Mouse (Mus musculus) testis, adult 2 months (tissue): Measurements from ENCODE around the gene Creb3l2. TPM values are rescaled to one million over a fixed set of nuclear protein-coding genes. Genes with fewer than 3 reads are reported as not detected.

Experiments used
- H3K27ac ChIP-seq: fragments of 200-500 bp; 2 replicates; pipeline ENCODE4 v1.5.1; 2012; ENCODE audit warnings: low read depth, low read length; ENCODE audit not compliant: control insufficient read depth, insufficient read depth
- H3K27me3 ChIP-seq: fragments of 200-500 bp; 2 replicates; pipeline ENCODE4 v1.6.1; 2012; ENCODE audit warnings: mild to moderate bottlenecking, low read length, moderate library complexity; ENCODE audit not compliant: control insufficient read depth, insufficient read depth
- H3K36me3 ChIP-seq: fragments of 200-500 bp; 2 replicates; pipeline ENCODE4 v1.6.1; 2012; ENCODE audit warnings: mild to moderate bottlenecking, low read length; ENCODE audit not compliant: control insufficient read depth, insufficient read depth
- H3K4me1 ChIP-seq: fragments of 200-500 bp; 2 replicates; pipeline ENCODE4 v1.6.1; 2012; ENCODE audit warnings: low read length; ENCODE audit not compliant: control insufficient read depth, insufficient read depth
- H3K4me3 ChIP-seq: fragments of 200-500 bp; 2 replicates; pipeline ENCODE4 v1.5.1; 2012; ENCODE audit warnings: low read depth, mild to moderate bottlenecking, low read length, moderate library complexity, mixed read lengths; ENCODE audit not compliant: control insufficient read depth
- CTCF ChIP-seq: fragments of 200-500 bp; IDR thresholded peaks from 2 replicates; pipeline ENCODE4 v1.5.1; 2012; ENCODE audit warnings: low read depth, mild to moderate bottlenecking, inconsistent platforms, low read length, moderate library complexity; ENCODE audit not compliant: control insufficient read depth, insufficient read depth, insufficient replicate concordance
- POLR2A ChIP-seq: fragments of 200-500 bp; IDR thresholded peaks from 2 replicates; pipeline ENCODE4 v1.6.1; 2012; ENCODE audit warnings: low read depth, mild to moderate bottlenecking, inconsistent platforms, low read length, moderate library complexity; ENCODE audit not compliant: control insufficient read depth
- polyA plus RNA-seq: library from polyadenylated mRNA; depleted of rRNA; stranded (reverse); fragments of >200 nt; gene quantifications from 2 replicates; pipeline ENCODE4 v1.2.3, GENCODE M21; 2012

The Creb3l2 gene
- polyA plus RNA-seq, 1 experiment = 2.1 TPM

DNA sequence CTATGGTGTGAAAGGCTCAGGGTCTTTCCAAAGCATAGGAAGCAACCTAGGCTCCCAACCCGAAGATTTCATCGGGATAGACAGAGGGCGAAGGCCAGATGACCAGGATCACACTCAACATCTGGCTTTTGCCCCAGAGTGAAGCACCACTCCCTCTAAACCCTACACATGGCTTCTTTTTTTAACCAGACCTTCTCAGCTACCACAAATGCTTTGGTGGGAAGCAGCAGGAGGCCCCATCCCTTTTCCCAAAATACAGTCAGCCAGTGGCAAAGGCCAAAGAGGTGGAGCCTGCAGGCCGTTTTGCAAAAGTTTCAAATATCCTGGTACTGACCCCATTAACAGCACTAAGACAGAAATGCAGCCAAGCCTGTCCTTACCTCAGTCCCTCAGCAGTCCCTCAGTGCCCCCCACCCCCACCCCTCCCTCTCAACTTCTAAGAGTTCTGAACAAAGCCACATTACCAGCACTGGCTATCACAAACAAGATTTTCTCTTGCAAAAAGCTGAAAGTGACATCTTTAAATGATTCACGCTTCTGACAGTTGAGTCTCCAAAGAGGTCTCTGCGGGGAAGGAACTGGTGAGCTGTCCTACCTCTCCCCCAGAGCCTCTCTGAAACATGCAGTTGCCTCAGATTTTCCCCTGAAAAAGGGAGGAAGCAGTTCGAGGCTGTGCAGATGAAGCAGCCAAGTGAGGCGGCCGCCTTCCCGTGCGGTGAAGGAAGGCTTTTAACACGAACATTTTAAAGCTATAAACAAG lies 1.3 kb downstream of the Creb3l2 start:
- Histone ChIP-seq H3K4me3 (peak overlapping the region; percentile 57), H3K36me3 (no peaks in the 10 kb centered on the region), H3K27ac (peak overlapping the region; percentile 57; the same call in 1 of the 2 replicates), H3K27me3 (no peaks in the 10 kb centered on the region), H3K4me1 (peaks cover 11% of the 10 kb centered on the region)
- no peak for TF ChIP-seq POLR2A
- TF ChIP-seq CTCF = no peak

DNA sequence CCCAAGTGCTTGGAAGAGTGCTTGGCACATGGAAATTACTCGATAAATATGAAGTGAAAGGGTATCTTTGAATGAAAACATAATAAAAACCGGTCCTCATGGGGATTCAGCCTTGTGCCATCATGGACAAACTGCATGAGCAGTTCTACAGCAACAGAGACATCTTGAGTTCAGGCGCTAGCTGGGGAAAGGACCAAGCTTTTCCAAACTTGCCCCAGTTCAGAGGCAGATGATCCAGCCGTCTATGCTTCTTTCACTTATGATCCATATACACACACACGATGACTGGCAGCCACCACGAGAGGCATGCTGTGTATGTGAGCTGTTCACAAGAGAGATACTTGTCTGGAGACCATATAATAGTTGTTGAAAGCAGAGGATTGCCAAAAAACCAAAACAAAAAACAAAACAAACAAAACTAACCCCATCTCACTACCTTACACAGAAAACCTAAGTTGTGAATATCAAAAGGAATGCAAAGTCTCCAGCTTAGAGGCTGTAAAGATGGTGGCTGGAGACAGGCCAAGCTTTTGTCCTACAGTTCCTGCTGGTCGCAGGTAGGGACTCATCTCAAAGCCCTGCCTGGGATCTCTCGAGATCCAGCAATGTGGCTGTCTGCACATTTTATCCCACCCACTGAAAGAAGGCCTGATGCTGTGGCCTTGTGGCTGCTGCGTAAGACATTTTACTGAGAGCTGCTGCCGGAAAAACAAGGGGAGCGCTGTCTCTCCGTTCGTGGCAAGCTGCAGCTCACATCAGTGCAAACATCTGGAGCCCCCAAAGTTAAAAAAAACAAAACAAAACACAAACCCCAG lies 2.1 kb downstream of the Creb3l2 start:
- Histone ChIP-seq H3K4me3 (peak overlapping the region; percentile 34), H3K27ac (peak overlapping the region; percentile 24; the same call in 1 of the 2 replicates), H3K4me1 (peaks cover 11% of the 10 kb centered on the region), H3K27me3 (no peaks in the 10 kb centered on the region), H3K36me3 (no peaks in the 10 kb centered on the region)
- TF ChIP-seq CTCF (no peak), POLR2A (no peak)

DNA sequence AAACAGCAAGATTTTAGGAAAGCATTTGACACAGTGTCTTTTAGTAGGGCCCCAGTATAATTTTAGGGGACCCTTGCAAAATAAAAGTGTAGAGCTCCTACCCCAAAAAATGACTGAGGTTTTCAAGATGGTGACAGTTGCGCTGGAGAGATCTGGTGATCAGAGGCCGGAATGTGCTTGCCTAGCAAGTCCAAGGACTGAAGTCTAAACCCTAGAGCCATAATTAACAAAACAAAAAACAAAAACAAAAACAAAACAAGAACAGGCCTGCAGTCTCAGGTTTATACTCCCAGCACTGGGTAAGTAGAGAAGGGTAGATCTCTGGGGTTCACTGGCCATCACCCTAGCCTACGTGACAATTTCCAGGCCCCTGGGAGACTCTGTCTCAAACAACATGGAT lies 3.4 kb downstream of the Creb3l2 start:
- Histone ChIP-seq H3K4me3 (no peak overlapping the region), H3K4me1 (peaks cover 11% of the 10 kb centered on the region), H3K27ac (no peak overlapping the region), H3K27me3 (no peaks in the 10 kb centered on the region), H3K36me3 (no peaks in the 10 kb centered on the region)
- TF ChIP-seq CTCF = no peak
- TF ChIP-seq POLR2A = no peak

DNA sequence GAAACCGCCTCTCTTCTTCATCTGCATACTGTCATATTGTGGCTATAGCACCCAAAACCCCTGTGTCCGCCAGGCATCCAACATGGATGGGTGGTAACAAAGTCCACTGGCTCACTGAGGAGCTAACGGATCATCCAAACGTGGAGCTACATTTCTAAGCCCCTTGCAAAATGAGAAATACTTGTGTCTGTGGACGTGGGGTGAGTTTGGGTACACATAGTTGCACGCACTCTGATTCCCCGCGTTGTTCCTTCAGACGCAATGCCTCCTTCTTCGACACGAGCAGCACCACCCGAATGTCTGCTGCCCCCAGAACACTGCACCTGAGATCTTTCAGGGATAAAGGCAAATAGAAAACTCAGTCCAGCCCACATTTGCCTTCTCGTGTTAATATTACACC lies 4.9 kb downstream of the Creb3l2 start:
- H3K27me3 ChIP-seq = no peaks in the 10 kb centered on the region
- no peak overlapping the region for H3K4me3 ChIP-seq
- H3K27ac ChIP-seq = no peak overlapping the region
- TF ChIP-seq CTCF (no peak), POLR2A (no peak)
- peaks cover 8% of the 10 kb centered on the region for H3K4me1 ChIP-seq
- no peaks in the 10 kb centered on the region for H3K36me3 ChIP-seq

DNA sequence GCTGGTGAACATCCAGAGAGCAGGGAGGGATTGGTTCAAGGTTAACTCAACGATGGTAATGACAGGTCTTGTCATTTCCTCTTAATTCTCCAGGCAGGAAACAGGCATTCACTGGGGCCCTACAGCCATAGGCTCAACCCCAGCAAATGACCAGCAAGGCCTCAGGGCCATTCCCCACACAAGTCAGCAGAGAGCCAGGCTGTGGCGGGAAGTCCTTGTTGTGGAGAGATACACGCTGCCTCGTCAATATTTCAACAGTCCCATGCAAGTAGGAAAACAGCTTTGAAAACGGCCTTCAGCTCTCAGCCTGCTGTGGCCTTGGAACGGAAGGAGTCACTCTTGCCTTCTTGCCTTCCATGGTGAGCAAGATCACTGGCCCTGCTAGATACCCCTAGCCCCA lies 6.6 kb downstream of the Creb3l2 start:
- no peaks in the 10 kb centered on the region for H3K27me3 ChIP-seq
- H3K36me3 ChIP-seq = no peaks in the 10 kb centered on the region
- TF ChIP-seq CTCF (no peak), POLR2A (no peak)
- H3K4me3 ChIP-seq = no peak overlapping the region
- no peaks in the 10 kb centered on the region; the same call in 1 of the 2 replicates for H3K4me1 ChIP-seq
- no peak overlapping the region for H3K27ac ChIP-seq

DNA sequence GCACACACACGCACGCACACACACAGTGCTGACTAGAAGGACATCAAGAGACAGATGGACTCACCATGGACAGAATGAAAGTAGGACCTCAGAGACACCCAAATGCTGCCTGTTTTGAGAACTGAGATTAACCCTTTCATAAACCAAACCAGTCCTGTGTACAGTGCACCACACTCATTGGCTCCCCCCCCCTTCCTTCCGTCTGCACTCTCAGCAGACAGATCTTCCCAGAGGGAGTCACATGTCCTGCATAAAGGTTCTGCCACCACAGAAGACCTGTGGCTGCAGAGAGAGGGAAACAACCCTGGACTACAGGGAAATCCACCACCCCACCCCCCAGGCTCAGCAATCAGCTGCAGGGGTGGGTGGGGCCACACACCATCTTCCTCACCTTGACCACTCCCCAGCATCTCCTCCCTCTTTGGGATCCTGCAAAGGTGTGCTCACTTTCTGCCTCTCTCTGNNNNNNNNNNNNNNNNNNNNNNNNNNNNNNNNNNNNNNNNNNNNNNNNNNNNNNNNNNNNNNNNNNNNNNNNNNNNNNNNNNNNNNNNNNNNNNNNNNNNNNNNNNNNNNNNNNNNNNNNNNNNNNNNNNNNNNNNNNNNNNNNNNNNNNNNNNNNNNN lies 12.0 kb downstream of the Creb3l2 start:
- H3K27me3 ChIP-seq = no peaks in the 10 kb centered on the region
- TF ChIP-seq POLR2A (no peak), CTCF (no peak)
- H3K4me3 ChIP-seq = no peak overlapping the region
- H3K27ac ChIP-seq = no peak overlapping the region
- H3K4me1 ChIP-seq = no peaks in the 10 kb centered on the region; the same call in none of the 2 replicates
- no peaks in the 10 kb centered on the region for H3K36me3 ChIP-seq

DNA sequence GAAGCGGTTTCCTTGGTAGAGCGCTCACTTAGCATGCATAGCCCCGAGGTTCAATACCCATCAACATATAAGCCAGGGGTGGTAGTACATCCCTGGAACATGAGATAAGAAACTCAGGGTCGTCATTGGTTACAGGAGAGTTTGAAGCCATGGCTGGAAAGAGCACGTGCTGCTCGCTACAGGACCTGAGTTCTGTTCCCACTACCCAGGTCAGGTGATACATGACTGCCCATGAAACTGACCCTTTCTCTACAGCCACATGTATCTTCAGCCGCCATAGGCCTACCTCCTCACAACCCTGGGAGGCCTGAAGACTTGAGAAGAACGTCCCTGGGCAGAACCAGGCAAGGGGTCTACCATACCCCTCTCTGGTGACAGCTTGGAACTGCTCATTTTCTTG lies 13.0 kb downstream of the Creb3l2 start:
- TF ChIP-seq POLR2A (no peak), CTCF (no peak)
- H3K36me3 ChIP-seq = no peaks in the 10 kb centered on the region
- no peak overlapping the region for H3K4me3 ChIP-seq
- H3K4me1 ChIP-seq = peaks cover 2% of the 10 kb centered on the region
- H3K27ac ChIP-seq = no peak overlapping the region
- H3K27me3 ChIP-seq = no peaks in the 10 kb centered on the region
